Mouse (Mus musculus): Measurements from ENCODE around the gene Pth. TPM values are rescaled to one million over a fixed set of nuclear protein-coding genes. Genes with fewer than 3 reads are reported as not detected.

Gene Pth
- total RNA-seq (2021) = not detected

- no peak for DNase-seq (ENCODE audit: extremely low spot score in 1 of 2, low spot score in 2 of 2)
- intact Hi-C loops (cut with DNase I) = no loop called here
Measured at GRCm38 (mm10) chr7:113388470-113388869, at the start of gene Pth. Gene Pth, minus strand, starts transcription at chr7:113388570.

- intact Hi-C loops (cut with DNase I) = loop anchor here (10.0 kb wide), 1 partner anchor 62 kb away; no protein-coding TSS in a partner anchor
Measured at GRCm38 (mm10) chr7:113436312-113436711, 47.9 kb upstream of the Pth start.

GRCm38 (mm10) chr7:113434286-113434685 is 45.9 kb upstream of the Pth start:
- intact Hi-C loops (cut with DNase I) = loop anchor here (10.0 kb wide), 1 partner anchor 59 kb away; no protein-coding TSS in a partner anchor

More at GRCm38 (mm10) chr7:113436312-113436711, 47.9 kb upstream of the Pth start:
- DNase-seq (ENCODE audit: extremely low spot score in 1 of 2, low spot score in 2 of 2) = no peak

GRCm38 (mm10) chr7:113433451-113433850 is 45.1 kb upstream of the Pth start:
- intact Hi-C loops (cut with DNase I) = loop anchor here (10.0 kb wide), 1 partner anchor 59 kb away; no protein-coding TSS in a partner anchor
- DNase-seq (ENCODE audit: extremely low spot score in 1 of 2, low spot score in 2 of 2) = no peak

More at GRCm38 (mm10) chr7:113434286-113434685, 45.9 kb upstream of the Pth start:
- peak; percentile 22 to 51 for DNase-seq (ENCODE audit: extremely low spot score in 1 of 2, low spot score in 2 of 2)

- no peak for DNase-seq (ENCODE audit: extremely low spot score in 1 of 2, low spot score in 2 of 2)
- intact Hi-C loops (cut with DNase I) = loop anchor here (10.0 kb wide), 1 partner anchor 58 kb away; no protein-coding TSS in a partner anchor
Measured at GRCm38 (mm10) chr7:113432891-113433290, 44.5 kb upstream of the Pth start.

GRCm38 (mm10) chr7:113420771-113421170 is 32.4 kb upstream of the Pth start:
- intact Hi-C loops (cut with DNase I) = no loop called here
- no peak for DNase-seq (ENCODE audit: extremely low spot score in 1 of 2, low spot score in 2 of 2)

- intact Hi-C loops (cut with DNase I) = no loop called here
- DNase-seq (ENCODE audit: extremely low spot score in 1 of 2, low spot score in 2 of 2) = no peak
Measured at GRCm38 (mm10) chr7:113419070-113419782, 30.9 kb upstream of the Pth start.

- no peak for DNase-seq (ENCODE audit: extremely low spot score in 1 of 2, low spot score in 2 of 2)
- intact Hi-C loops (cut with DNase I) = no loop called here
Measured at GRCm38 (mm10) chr7:113416536-113416935, 28.2 kb upstream of the Pth start.

GRCm38 (mm10) chr7:113415256-113415655 is 26.9 kb upstream of the Pth start:
- intact Hi-C loops (cut with DNase I) = no loop called here
- DNase-seq (ENCODE audit: extremely low spot score in 1 of 2, low spot score in 2 of 2) = no peak

GRCm38 (mm10) chr7:113408712-113409111 is 20.3 kb upstream of the Pth start:
- no peak for DNase-seq (ENCODE audit: extremely low spot score in 1 of 2, low spot score in 2 of 2)
- intact Hi-C loops (cut with DNase I) = no loop called here

GRCm38 (mm10) chr7:113398083-113398482 is 9.7 kb upstream of the Pth start:
- no peak for DNase-seq (ENCODE audit: extremely low spot score in 1 of 2, low spot score in 2 of 2)
- intact Hi-C loops (cut with DNase I) = no loop called here

GRCm38 (mm10) chr7:113396661-113397060 is 8.3 kb upstream of the Pth start:
- intact Hi-C loops (cut with DNase I) = no loop called here
- DNase-seq (ENCODE audit: extremely low spot score in 1 of 2, low spot score in 2 of 2) = no peak

GRCm38 (mm10) chr7:113391619-113392018 is 3.2 kb upstream of the Pth start:
- no peak for DNase-seq (ENCODE audit: extremely low spot score in 1 of 2, low spot score in 2 of 2)
- intact Hi-C loops (cut with DNase I) = no loop called here

- DNase-seq (ENCODE audit: extremely low spot score in 1 of 2, low spot score in 2 of 2) = peak; percentile 40 to 79
- intact Hi-C loops (cut with DNase I) = loop anchor here (5.0 to 10.0 kb wide), 2 partner anchors 57 to 639 kb away; no protein-coding TSS in a partner anchor
Measured at GRCm38 (mm10) chr7:113377875-113378658, 10.3 kb downstream of the Pth start.

- DNase-seq (ENCODE audit: extremely low spot score in 1 of 2, low spot score in 2 of 2) = no peak
- intact Hi-C loops (cut with DNase I) = loop anchor here (10.0 kb wide), 1 partner anchor 62 kb away; no protein-coding TSS in a partner anchor
Measured at GRCm38 (mm10) chr7:113372682-113373081, 15.7 kb downstream of the Pth start.

GRCm38 (mm10) chr7:113369620-113370340 is 18.6 kb downstream of the Pth start:
- intact Hi-C loops (cut with DNase I) = loop anchor here (10.0 kb wide), 1 partner anchor 65 kb away; no protein-coding TSS in a partner anchor

GRCm38 (mm10) chr7:113368746-113369619 is 19.4 kb downstream of the Pth start, which contains the start of gene Btbd10:
Gene Btbd10, minus strand, starts transcription at chr7:113369392.
- intact Hi-C loops (cut with DNase I) = no loop called here
- DNase-seq (ENCODE audit: extremely low spot score in 1 of 2, low spot score in 2 of 2) = peak; percentile 95 to 99

More at GRCm38 (mm10) chr7:113369620-113370340, 18.6 kb downstream of the Pth start:
- DNase-seq (ENCODE audit: extremely low spot score in 1 of 2, low spot score in 2 of 2) = peak; percentile 42 to 86

GRCm38 (mm10) chr7:113367440-113367839 is 20.9 kb downstream of the Pth start:
- DNase-seq (ENCODE audit: extremely low spot score in 1 of 2, low spot score in 2 of 2) = no peak
- intact Hi-C loops (cut with DNase I) = no loop called here
